Mouse (Mus musculus): ENCODE measurements around the gene Fam171b.

The Fam171b gene

DNA sequence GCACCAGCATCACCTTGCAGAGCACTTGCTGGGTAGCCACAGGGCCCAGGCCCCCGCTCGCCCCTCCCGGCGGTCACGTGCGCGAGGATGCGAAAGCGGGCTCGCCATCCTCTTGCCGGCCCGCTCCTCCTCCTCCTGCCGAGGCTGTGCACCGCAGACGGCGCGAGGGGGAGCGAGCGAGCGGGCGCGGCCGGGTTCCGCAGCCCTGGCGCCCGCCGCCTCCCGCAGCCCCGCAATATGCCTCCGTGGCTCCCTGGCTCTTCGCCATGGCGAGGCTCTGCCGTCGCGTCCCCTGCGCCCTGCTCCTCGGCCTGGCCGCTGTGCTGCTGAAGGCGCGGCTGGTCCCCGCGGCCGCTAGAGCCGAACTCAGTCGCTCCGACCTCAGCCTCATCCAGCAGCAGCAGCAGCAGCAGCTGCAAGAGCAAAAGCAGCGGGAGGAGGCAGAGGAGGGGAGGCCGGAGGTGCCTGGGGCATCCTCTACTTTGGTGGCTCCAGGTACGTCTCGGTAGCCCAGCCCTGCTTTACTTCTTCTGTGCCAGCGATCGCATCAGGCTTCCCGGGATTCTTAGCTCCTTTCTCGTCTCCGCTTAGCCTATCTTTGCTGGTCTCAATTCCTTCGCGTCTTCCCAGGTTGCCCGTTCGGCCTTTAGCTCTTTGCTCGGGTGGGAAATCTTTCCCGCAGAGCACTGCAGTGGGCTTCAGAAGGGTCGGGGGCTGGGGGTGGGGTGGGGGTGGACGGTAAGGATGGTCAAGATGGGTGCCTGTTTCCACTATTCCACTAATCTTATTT, at the start of gene Fam171b:
Fam171b (plus strand) TSS at position 154 of the 790 bp plus-strand sequence.
- DNase-seq (ENCODE audit: low read depth, low spot score): peak; percentile 70

DNA sequence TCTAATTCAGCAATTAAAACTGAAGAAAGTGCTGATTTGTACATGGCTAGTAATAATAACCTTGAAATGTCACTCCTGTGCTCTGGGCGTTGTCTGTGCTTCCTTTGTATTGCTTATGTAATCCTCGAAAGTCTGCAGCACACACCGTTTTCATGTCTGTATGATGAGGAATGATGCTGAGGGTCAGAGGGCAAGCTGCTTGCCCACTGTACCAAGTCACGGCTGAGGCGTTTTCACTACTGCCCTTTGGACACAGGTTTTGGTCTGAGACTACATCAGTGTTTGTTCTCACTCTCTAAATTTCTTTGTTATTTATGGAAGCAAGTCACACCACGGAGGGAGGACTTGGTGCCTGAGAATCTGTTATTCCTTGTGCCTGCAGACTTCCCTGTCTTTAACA, 46.4 kb upstream of the Fam171b start:
- DNase-seq (ENCODE audit: low read depth, low spot score): no peak

DNA sequence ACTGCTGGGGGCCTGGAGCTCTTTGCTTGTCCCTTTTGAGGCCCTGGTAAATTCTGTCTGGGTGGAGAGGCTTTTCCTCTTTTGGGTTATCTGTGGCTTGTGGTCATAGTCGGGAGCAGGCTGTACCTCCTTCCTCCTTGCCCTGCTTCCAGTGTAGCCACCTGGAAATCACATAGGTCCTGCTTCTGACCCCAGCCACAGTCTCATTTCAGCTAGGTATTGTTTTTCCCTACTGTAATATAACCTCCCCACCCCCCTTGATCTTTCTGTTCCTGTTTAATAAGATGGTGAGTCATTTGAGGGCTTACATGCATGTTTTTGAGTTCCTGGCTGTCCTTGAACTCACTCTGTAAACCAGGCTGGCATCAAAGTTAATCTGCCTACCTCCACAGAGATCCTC, 45.6 kb upstream of the Fam171b start:
- no peak for DNase-seq (ENCODE audit: low read depth, low spot score)

DNA sequence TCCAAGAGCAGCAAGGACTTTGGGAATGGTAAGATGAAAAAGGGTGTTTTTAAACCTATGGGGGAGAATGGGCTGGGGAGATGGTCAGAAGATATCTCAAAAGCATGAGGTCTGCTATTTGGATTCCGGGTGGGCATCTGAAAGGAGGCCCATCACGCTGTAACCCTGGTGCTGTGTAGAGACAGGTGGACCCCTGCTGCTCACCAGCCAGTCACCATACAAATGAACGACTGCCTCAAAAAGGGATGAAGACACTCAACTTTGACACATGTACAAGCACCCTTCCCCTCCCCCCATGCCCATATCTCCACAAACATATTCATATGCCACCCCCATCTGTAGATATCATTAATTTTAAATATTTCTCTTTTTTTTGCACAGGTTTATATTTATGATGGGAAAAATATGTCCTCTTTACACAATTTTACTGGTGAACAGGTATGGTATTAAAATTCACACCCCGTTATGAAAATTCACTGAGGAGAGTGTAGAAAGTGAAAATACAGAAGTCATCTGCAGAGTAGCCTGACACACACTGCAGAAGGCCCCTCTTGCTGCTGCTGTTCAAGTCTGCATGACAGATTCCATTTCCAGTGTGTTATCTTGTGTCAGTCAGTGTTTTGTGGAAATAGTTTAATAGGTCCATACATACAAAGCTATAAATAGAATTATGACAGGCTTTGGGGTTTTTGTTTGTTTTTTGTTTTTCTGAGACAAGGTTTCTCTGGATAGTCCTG, 44.0 kb upstream of the Fam171b start:
- DNase-seq (ENCODE audit: low read depth, low spot score): no peak

DNA sequence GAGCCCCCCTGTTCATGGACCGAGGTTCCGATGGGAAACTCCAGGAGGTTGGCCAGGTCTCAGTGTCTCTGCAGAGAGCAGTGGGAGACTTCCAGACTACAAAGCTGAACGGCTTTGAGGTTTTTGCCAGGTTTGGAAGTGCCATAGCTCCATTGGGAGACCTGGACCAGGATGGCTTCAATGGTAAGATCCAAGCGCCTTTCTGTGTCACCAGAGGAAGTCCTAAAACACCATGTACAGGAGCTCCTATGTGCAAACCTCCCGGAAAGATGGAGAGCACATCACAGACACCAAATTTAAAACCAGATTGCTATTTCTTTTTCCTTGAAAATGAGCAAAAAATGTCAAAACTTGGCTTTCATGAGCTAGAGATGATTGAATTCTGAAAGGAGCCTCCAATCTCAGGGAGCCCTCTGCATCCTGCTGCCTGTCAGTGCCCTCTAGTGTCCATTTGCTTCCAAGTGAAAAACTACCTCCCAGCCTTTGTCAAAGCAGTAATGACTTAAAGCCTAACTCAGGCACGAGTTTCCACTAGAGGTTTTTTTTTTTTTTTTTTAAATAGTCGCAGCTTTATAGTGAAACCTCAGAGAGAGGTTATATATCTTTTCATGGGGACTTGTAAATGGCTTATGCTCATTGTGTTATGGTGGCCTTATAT, 41.2 kb upstream of the Fam171b start:
- DNase-seq (ENCODE audit: low read depth, low spot score): peak; percentile 83

DNA sequence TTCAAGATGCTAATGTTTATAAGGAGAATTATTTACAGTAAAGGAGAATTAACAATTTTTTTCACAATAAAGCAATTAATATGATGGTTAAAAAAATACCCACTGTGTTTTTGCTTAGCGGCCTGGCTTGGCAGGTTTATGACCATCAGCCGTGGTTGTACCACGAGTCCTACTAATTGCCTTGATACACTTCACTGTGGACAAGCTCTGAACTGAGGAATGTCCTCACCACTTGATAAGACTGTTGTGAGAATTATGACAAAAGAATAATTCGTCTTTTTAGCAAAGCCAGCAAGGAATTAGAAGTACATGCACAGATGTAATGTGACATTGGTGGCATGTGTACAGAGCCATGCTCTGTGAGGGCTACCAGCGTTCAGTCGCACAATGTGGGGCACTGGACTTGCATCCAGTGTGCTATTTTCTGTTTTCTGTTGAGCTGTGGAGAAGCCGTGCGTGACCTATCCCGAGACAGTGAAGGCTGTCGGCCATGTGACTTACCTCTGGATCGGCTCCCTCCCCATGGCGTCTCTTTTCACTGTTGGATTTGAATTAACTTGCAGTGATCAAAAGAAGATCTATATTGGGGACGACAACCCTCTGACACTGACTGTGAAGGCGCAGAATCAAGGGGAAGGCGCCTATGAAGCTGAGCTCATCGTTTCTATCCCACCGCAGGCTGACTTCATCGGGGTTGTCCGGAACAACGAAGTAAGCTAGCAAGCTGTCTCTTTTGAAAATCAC, 20.9 kb upstream of the Fam171b start:
- no peak for DNase-seq (ENCODE audit: low read depth, low spot score)

DNA sequence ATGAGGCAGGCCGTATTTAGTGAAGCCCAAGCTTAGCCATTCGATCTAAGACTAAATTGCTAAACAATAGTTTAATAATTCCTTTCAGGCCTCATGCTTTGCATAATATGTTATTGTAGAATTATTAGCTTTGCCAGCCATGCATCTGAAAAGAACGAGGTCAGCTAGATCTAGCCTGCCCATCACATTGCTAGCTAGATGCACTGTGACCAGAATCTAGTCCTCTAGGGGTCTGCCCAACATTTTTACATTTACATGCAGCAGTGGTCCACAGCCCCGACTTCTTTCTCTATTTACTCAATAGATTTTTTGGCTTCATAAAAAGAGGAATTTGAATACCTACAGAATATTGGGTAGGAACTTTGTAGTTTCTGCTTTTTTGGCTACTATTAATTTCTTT, 20.3 kb upstream of the Fam171b start:
- no peak for DNase-seq (ENCODE audit: low read depth, low spot score)

DNA sequence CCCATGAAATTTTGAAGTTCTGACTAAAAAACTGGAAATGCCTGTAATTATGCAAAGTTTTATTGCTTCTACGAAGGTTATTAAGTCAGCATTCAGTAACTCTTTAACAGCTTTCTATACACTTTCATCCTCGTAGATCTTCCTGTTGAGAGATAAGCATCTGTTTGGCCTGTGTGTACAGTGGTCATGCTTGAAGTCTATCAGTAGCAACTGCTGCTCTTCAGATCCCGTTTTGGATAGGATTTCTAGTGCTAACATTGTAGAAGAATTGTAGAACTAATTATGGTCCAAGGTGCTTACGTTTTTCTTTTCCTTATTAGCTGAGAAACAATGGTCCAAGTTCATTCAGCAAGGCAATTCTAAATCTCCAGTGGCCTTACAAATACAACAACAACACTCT, 16.7 kb upstream of the Fam171b start:
- no peak for DNase-seq (ENCODE audit: low read depth, low spot score)

DNA sequence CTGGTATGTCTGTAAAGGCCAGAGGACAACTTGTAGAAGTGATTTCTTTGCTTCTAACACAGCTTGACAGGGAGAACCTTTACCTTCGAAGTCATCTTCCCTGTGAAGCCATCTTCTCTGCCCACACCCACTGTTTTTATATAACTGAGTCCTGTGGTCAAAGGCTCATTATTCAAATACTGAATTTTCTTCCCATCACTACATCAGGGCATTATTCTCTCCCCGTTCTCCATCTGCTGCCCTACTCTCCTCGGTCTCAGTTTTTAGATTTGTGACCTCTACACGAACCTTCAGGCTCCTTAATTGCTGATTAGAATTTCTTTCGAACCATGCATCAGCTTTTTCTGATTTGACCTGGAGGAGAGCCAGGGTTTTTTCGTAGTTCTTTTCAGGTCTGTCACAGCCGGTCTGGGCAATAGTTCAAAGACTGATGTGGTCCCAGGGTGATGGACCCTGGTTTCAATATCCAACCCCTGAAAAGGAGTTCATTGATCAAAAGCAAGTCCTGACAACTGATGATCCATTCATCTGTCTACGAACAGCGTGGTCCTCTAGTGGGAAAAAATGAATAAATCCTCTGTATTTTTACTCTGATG, 14.4 kb upstream of the Fam171b start:
- no peak for DNase-seq (ENCODE audit: low read depth, low spot score)

DNA sequence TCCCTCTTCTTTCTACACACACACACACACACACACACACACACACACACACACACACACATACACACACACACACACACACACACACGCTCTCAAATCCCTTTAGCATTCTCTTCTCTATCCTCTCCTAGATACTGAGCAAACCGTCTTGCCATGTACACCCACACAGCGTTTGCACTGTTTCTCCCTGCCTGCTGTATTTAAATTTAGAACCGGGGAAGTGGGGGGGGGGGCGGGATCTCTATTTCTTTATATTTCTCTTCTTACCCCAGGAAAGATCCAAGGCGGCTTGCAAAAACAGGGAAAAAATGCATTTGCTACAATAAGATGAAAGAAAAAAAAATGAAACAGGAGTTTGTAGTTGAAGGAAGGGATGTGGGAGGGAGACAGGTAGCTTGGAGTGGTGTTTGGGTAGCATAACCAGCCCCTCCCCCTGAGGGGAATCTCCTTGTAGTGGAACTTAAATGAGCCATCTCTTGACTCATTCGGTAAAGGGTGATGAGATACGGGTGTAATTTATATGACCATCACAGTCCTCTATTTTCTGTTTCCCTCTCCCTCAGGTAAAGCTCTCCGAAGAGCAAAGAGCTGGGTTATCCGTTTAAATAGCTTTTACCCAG, 947 bp downstream of the Fam171b start:
- peak; percentile 9 for DNase-seq (ENCODE audit: low read depth, low spot score)

DNA sequence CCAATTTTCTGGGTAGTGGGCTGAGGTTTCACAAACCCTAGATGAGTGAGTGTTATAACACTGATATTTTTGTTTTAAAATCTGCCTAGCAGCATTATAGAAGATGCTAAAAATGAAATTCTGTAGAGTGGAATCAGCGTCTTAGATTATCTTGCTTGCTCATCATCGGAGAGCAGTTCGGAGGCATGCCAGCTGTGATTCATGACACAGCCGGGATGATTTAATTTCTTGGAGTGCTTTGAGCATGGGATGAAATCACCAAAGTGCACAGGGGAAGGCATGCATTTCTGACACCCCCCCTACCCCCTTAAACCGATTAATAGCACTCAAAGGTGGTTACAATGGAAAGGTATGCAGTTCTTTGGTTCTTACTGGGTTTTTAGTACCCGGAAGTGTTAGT, 1.6 kb downstream of the Fam171b start:
- DNase-seq (ENCODE audit: low read depth, low spot score): no peak

DNA sequence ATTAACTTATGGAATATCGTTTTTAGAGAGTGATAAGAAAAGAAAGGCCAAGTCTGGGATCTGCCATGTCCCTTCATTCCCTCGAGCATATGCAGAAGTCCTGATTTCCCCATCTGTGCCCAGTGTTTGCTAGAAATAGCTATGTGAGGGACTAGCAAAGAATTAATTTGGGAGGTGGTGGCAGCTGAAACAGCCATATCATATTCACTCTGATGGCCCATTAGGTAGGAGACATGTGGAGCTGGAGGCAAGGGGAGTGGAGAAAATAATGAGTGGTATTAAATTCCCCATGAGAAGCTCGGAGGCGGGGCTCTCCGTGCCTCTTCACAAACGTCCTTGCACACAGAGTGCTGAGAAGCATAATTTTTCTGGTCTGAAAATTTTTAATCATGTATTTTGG, 3.7 kb downstream of the Fam171b start:
- no peak for DNase-seq (ENCODE audit: low read depth, low spot score)

DNA sequence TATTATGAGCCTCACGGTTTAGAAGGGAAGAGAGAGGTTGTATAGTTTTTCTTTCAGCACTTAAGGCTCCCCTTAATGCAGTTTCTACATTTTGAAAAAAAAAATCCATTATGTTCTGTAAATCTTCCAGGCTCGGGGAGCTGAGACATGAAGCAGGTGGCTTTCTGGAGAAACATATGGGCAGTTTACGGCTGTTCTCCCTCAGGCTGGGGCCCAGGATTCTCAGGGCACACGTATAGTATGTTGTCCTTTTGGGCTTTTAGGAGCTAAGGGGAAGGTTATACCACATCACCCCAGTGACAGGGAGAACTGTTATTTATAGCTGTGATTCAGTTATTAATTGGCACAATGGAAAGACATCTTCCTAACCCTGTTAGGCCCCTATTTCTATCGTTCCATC, 12.7 kb downstream of the Fam171b start:
- no peak for DNase-seq (ENCODE audit: low read depth, low spot score)

DNA sequence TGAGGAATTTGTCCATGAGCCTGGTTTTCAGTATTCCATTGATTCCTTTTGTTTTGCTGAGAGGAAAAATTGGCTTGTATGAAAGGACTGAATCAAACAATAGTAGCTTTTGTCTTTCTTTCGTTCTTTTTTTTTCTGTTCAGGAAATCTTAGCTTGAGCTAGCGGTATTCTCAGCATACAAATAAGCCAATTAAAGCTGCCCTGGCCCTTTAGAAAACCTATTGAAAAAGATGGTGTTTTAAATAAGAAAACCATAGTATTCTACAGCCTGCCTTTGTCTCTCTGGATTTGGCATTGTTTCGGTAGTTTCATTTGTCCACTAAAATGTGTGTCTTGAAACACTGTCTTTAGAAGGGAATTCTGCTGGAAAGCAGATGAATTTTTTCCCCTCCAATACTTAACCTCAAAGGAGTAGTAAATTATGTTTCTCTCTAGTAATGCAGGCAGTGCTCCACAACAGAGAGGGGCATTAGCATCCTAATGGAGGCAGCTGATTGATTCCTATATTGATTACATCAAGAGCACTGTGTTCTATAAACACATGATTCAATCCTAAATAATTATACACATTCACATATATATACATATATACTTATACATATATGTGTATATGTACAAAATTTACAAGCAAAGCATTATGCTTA, 16.6 kb downstream of the Fam171b start:
- DNase-seq (ENCODE audit: low read depth, low spot score): no peak

DNA sequence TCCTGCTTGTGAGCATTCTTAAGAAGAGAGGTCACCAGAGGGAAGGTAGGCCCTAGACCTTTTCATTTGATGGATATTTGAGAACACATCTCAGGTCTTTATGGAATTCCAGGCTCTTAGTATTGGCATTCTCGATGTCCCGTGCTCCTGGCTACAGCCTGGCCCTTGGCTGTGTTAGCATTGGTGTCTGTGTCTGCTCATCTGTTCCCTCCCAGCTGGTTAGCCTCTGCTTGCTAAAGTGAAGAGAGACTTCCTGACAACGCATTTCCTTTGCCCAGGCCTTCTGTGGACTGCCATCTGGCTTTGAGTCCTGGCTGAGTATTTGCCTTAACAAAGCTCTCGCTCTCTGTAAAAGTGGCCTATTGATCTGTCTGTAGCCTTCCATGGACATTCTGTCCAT, 20.5 kb downstream of the Fam171b start:
- no peak for DNase-seq (ENCODE audit: low read depth, low spot score)

DNA sequence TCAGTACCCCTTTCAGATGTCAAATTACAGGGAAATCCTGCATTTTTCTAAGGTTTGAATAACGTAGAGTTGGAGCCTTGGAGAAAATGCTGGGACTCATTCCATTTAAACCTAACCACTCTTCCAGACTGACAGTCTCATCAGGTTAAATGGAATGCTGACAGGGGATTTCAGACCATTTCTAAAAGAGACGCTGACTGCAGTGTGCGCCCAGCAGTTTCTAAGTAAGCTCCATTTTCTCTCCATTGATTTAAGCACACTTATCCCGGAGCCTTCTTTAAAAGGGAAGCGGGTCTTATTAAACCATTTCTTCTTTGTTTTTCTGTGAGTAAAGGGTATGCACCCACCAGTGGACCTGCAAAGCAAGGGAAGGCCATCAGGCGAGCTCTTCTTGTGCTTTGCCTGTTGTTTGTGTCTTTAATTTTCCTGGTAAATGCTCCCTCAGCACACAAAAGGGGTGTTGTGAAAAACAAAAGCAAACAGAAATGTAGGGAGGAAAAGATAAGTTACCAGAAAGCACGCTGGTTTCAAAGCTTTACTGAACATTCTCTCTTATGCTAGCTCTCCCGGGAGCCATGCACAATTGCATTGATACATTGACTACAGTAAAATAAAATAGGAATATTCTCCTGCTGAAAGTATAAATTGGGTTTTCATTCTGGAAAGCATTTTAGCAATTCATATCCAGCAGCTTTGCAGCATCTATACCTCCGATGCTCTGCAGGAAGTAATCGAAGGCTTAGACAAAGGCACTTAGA, 23.1 kb downstream of the Fam171b start:
- DNase-seq (ENCODE audit: low read depth, low spot score): no peak

DNA sequence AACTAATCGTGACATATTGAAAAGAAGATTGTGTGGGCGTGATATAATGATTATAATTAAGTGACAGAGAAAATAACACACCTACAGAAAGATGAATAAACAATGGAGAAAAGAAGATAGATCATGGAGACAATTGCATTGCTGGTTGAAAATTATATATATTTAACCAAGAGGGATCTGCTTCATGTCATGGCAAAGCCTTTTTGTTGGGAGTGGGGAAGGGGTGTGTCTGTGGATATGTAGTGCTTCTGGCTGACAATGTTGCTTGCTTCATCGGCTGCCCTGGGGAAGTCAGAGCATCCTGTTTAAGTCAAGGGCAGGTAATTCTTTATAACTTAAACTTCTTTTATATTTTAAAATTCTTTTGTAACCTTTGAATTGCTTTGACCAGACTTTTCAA, 36.1 kb downstream of the Fam171b start:
- DNase-seq (ENCODE audit: low read depth, low spot score): no peak

DNA sequence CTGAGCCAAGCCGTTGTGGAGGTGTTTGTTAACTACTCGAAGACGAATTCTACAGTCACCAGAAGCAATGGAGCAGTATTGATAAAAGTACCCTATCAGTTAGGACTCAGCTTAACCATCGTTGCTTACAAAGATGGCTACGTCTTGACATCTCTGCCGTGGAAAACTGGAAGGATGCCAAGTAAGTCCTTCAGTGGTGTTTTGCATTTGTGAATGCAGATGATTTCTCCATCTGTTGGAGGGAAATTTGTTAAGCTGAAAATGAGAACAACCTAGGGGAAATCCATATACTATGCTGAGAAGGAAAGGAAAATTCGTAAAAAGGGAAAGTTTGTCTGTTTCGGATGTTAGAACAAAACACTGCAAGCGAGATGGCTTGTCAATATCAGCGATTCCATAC, 41.0 kb downstream of the Fam171b start:
- no peak for DNase-seq (ENCODE audit: low read depth, low spot score)

DNA sequence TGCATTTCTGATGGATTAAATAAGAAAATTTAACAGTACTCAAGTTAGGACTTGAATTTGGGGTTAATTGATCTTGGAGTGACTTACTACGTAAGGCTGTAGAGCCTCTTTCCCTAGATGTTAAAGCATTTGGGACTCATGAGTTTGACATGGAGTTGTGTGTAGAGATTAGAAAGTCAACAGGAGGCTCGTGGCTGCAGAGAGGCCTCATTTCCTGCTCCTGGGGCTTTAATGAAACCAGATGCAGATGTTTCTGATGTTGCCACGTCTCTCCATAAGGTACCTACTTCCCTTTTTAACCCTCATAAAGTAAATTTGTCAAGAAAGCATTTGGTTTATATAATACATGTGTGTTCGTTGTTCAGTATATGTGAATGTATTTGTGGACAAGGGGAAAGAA, 43.8 kb downstream of the Fam171b start:
- DNase-seq (ENCODE audit: low read depth, low spot score): no peak

DNA sequence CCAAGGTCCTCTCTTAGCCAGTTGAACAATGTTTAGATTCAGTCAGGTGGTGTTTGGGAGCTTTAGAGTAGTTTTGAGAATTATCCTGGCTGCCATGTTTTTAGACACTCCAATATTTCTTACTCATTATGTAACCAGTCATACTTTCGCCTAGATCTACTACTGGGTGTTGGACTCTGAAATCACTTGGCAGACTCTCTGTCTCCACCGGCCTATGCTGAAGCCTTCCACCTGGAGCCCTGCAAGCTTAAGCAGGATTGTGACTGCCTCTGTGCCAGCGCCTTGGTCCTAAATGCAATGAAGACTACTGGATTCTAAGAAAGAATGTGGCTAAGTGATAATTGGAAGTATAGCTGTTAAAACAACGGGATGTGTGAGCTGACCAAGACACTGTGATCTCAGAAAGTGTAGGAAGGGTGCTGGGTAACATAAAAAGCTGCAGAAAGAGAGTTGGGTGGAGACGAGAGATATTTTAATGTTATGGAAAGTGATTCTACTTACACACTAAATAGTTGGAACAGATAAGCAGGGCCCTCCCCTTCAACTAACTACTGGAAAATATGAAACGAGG, 71.5 kb downstream of the Fam171b start:
- no peak for DNase-seq (ENCODE audit: low read depth, low spot score)
